Mouse (Mus musculus): ENCODE measurements at regions not wholly inside any gene's neighbourhood (a gene's known extent, or its start where the extent isn't known, plus 50 kb on each side); places are given as distances from the start of the nearest gene placed in this dataset.
A peak's percentile ranks its signal among the peaks of the same experiment; 100 is the strongest.

DNA sequence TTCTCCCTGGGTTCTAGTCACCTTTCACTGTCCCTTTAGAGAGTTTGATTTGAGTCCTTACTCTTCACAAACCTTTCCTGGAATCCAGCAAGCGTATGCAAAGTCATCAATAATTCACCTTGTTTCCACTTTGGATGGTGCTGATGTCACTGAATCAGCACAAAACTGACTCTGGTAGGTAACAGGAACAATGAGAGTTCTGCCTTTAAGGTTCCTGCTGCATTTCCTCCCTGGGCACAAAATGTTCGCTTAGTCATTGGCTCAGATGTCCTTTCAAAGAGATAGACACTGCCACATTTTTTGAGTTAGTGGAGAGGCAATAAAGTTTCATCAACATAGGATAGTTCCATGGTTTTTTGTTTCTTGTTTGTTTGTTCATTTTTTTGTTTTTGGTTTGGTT, 664.4 kb upstream of the Tbl1xr1 start:
- H3K27me3 ChIP-seq, result no peaks in the 10 kb centered on the region
- H3K4me1 ChIP-seq, result no peaks in the 10 kb centered on the region
- H3K4me3 ChIP-seq, result no peak overlapping the region
- no peak overlapping the region for H3K4me2 ChIP-seq (replicated peaks)
- no peak for ATAC-seq (ENCODE audit: low FRiP score)
- H3K27ac ChIP-seq, result no peak overlapping the region
- H3K9me3 ChIP-seq (replicated peaks), result no peaks in the 10 kb centered on the region
- H3K9ac ChIP-seq, result no peak overlapping the region
- WGBS, result 81% methylated on average over 2 of the region's 2 CpGs
- H3K36me3 ChIP-seq, result no peaks in the 10 kb centered on the region

DNA sequence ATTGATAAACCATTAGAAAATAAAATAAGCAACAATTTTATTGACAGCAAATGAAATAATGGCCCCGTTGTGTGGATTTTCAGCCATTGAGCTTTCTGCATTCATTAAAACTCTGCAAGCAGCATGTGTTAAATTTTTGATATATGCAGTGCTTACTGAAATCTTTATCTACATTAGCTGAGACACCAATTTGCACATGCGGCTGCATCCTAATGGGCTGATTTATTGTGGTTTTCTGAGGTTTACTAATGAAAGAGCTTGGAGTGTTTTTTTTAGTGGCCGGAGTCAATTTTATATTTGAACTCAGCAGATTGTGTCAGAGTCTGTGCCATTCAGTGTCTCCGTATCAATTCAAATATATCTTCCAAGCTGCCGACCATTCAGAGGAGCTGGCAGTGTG, 653.3 kb upstream of the Tbl1xr1 start:
- Histone ChIP-seq H3K27ac (no peak overlapping the region), H3K36me3 (no peaks in the 10 kb centered on the region)
- WGBS, result 65% methylated on average over 5 of the region's 5 CpGs

DNA sequence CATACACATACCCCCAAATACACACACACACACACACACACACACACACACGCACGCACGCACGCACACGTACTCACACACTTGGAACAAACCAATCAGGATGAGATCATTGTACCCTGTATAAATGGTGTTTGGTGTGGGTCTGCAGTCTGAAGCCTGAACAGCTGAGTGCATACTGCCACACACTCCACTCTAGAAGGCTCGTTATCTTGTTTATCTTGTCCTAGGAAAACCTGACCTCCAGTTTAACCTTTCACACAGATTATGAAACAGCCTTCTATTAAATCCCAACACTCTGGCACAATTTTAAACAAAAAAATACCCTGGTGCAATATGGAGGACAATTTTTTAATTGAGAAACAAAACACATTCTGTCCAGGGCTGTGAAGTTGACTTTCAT, 649.9 kb upstream of the Tbl1xr1 start:
- no peak overlapping the region for H3K4me3 ChIP-seq
- H3K4me2 ChIP-seq (replicated peaks), result no peak overlapping the region
- 80% methylated on average over 6 of the region's 6 CpGs for WGBS
- no peak overlapping the region for H3K9ac ChIP-seq
- H3K36me3 ChIP-seq, result no peaks in the 10 kb centered on the region
- H3K27me3 ChIP-seq, result no peaks in the 10 kb centered on the region
- no peak overlapping the region for H3K27ac ChIP-seq
- ATAC-seq (ENCODE audit: low FRiP score), result no peak
- H3K4me1 ChIP-seq, result no peaks in the 10 kb centered on the region
- no peaks in the 10 kb centered on the region for H3K9me3 ChIP-seq (replicated peaks)

More for the DNA sequence above, 653.3 kb upstream of the Tbl1xr1 start:
- Histone ChIP-seq H3K4me3 (no peak overlapping the region), H3K9ac (no peak overlapping the region), H3K27me3 (no peaks in the 10 kb centered on the region), H3K4me2 (replicated peaks) (no peak overlapping the region), H3K4me1 (no peaks in the 10 kb centered on the region), H3K9me3 (replicated peaks) (no peaks in the 10 kb centered on the region)
- ATAC-seq (ENCODE audit: low FRiP score), result no peak

DNA sequence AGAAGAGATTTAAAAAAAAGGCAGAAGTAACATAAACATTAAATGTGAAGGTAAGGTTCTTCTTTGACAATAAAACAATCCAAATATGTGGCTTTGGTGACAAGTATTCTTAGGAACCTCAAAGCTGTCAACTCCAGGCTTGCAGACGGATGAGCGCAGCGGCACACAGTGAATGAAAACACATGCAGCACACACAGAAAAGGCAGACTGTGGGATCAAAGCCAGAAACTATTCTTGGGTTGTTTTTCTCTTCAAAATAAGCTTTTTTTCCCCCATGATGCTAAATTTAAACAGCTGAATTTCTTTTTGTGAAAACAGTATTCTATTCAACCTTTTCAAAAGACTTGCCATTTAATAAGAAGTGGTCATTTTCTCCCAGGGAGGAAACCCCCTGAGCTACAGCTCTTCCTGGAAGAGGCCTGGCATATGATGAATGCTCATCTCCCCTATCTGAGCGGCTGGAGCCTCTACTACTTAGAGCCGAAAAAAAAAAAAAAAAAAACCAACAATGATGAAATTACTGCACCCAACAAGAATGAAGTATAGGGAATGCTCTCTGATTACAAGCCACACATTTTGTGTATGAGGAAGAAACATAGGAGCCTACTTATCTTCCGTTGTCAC, 648.9 kb upstream of the Tbl1xr1 start:
- Histone ChIP-seq H3K9ac (no peak overlapping the region), H3K4me1 (no peaks in the 10 kb centered on the region), H3K9me3 (replicated peaks) (no peaks in the 10 kb centered on the region), H3K4me2 (replicated peaks) (no peak overlapping the region), H3K27ac (no peak overlapping the region), H3K27me3 (no peaks in the 10 kb centered on the region), H3K36me3 (no peaks in the 10 kb centered on the region), H3K4me3 (no peak overlapping the region)
- WGBS, result 55% methylated on average over 6 of the region's 6 CpGs
- no peak for ATAC-seq (ENCODE audit: low FRiP score)

DNA sequence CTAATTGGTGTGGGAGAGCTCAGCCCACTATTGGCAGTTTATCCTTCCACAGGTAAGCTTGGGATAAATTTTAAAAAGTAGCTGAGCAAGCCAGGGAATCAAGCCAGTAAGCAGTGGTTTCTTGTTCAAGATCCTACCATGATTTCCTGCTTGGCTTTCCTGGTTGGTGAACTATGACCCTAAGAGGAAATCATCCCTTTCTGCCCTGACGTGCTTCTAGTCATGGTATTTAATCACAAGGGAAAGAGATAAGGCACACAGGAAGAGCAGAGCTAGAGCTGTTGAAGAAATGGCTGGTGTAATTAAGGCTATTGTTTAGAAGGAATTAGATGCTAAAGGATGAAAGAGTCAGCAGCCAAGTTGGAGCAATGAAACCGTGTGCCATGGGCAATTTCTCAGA, 648.3 kb upstream of the Tbl1xr1 start:
- ATAC-seq (ENCODE audit: low FRiP score), result no peak
- Histone ChIP-seq H3K27me3 (no peaks in the 10 kb centered on the region), H3K4me2 (replicated peaks) (no peak overlapping the region), H3K27ac (no peak overlapping the region), H3K36me3 (no peaks in the 10 kb centered on the region), H3K9me3 (replicated peaks) (no peaks in the 10 kb centered on the region), H3K9ac (no peak overlapping the region), H3K4me1 (no peaks in the 10 kb centered on the region), H3K4me3 (no peak overlapping the region)
- 56% methylated on average over 2 of the region's 2 CpGs for WGBS

DNA sequence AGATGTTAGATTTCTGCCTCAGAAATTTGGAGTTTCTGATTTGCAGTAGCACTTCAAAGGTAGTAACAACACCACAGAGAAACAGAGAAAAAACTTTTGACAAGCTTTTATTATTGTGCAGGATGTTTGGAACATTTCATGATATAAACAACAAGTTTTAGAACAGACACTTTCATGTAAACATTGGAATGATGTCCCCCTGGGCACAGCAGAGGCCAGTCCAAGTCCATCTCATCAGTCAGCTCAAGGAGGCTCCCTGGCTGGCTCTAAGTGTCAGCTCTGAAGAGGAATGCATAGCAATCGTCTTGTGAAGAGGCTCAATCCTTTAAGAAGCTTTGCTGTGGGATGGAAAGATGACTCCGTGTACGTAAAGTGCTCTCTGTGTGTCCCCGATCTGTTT, 612.2 kb upstream of the Tbl1xr1 start:
- Histone ChIP-seq H3K4me1 (no peaks in the 10 kb centered on the region), H3K4me3 (no peak overlapping the region), H3K27me3 (no peaks in the 10 kb centered on the region), H3K27ac (no peak overlapping the region), H3K9ac (no peak overlapping the region), H3K9me3 (replicated peaks) (no peaks in the 10 kb centered on the region), H3K4me2 (replicated peaks) (no peak overlapping the region), H3K36me3 (no peaks in the 10 kb centered on the region)
- ATAC-seq (ENCODE audit: low FRiP score), result no peak
- WGBS, result 64% methylated on average over 4 of the region's 4 CpGs

DNA sequence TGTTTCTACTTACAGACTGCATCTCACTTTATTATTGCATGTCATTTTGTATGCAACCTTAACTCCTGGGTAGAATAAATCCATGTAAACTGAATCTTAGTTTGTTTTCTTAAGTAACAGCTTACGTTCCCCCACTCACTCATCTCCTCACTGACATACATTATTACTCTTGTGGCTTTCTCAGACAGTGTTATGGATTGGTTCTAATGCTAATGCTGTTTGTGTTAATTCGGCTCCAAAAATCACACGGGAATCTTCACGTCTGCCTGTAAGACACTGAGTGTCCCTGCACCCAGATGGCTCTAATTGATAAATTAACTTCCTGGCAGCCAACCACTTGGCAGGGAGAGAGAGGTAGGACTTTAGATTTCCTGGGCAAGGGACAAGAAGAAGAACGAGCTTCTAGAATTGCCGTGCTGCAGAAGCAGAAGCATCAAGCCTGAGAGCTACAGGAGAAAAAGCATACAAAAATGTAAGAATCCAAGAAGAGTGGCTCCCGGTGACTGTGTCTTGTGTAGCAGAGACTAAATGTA, 610.3 kb upstream of the Tbl1xr1 start:
- Histone ChIP-seq H3K9me3 (replicated peaks) (no peaks in the 10 kb centered on the region), H3K4me3 (no peak overlapping the region), H3K4me2 (replicated peaks) (no peak overlapping the region), H3K4me1 (no peaks in the 10 kb centered on the region), H3K27me3 (no peaks in the 10 kb centered on the region), H3K27ac (no peak overlapping the region), H3K9ac (no peak overlapping the region), H3K36me3 (no peaks in the 10 kb centered on the region)
- no peak for ATAC-seq (ENCODE audit: low FRiP score)
- 56% methylated on average over 7 of the region's 7 CpGs for WGBS

DNA sequence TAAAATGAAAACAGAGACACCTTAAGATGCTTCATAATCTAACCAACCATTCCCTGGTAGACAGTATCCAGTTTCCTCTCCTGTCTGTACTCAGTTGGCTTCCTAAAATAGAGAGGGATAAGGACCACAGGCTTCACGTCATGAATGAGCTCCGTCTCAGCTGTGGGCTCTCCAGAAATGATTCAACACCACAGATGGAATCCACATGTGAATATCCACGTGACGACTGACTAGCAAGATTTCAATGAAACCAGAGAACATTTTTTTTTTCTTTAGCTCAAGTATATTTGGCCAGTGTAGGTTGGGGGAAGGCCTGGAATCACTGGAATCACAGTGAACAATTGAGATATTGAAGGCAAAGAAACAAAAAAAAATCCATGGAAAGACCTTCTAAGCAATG, 599.1 kb upstream of the Tbl1xr1 start:
- Histone ChIP-seq H3K27ac (no peak overlapping the region), H3K4me3 (no peak overlapping the region), H3K36me3 (no peaks in the 10 kb centered on the region), H3K9me3 (replicated peaks) (no peaks in the 10 kb centered on the region), H3K4me1 (peaks cover 6% of the 10 kb centered on the region), H3K4me2 (replicated peaks) (no peak overlapping the region), H3K9ac (no peak overlapping the region), H3K27me3 (no peaks in the 10 kb centered on the region)
- WGBS, result 70% methylated on average over 4 of the region's 4 CpGs
- no peak for ATAC-seq (ENCODE audit: low FRiP score)

DNA sequence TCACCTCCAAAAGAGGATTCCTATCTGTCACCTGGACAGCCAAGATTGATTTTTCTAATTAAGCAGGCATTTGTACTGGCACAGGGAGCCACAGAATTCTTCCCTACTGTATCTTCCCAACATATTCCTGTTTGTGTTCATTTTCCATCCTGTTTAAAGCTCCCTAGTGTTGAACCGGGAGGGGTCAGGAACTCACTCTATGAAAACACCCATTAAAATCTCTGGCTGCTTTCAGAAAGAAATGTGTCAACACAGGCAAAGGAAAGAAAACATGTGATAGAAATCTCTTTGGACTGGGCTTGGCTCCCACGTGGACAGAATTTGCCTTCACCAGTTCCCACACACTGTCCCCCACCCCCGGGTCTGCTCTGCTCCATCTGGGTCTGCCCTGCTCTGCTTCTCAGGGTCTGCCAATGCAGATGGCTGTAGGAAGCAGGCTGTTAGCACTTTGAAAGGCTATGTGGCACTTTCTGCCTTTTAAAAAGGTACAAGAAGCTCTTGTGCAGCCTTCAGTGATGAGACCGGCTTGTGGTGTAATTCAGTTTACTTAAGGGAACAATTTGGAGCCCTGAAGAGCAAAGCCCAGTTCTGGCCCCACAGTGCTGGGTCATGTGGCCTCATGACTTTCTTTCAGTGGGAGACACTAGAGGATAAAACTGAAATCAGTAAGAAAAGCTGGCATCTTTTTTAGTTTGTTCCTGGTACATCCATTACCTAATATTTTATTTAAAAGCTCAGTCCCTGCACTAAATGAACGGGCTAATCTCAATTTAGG, 597.2 kb upstream of the Tbl1xr1 start:
- 39% methylated on average over 5 of the region's 5 CpGs for WGBS
- no peak overlapping the region for H3K4me2 ChIP-seq (replicated peaks)
- 0 out of 2 replicates have a peak overlapping the region, but pooled peaks have one; percentile 18 for H3K27ac ChIP-seq

DNA sequence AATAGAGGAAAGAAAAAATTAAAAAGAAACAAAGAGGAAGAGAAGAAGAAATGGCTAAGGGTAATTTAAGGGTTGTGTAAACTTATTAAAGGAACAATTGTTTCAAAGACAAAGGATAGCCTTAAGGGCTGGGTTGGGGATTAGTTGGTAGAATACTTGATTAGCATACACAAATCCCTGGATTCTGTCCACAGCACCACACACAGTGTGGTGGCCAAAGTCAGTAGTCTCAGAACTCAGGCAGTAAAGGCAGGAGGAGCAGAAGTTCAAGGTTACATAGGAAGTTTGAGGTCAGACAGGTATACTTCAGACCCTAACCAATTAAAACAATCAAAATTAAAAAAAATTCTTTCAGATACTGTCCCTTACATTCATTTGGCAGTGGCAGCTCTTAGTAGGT, 596.6 kb upstream of the Tbl1xr1 start:
- Histone ChIP-seq H3K9me3 (replicated peaks) (no peaks in the 10 kb centered on the region), H3K4me3 (no peak overlapping the region), H3K27ac (no peak overlapping the region), H3K9ac (no peak overlapping the region), H3K4me2 (replicated peaks) (no peak overlapping the region), H3K4me1 (peaks cover 6% of the 10 kb centered on the region), H3K27me3 (no peaks in the 10 kb centered on the region), H3K36me3 (no peaks in the 10 kb centered on the region)
- ATAC-seq (ENCODE audit: low FRiP score), result no peak

More for the DNA sequence above, 597.2 kb upstream of the Tbl1xr1 start:
- H3K9me3 ChIP-seq (replicated peaks), result no peaks in the 10 kb centered on the region
- H3K4me1 ChIP-seq, result peaks cover 6% of the 10 kb centered on the region
- 0 out of 2 replicates have a peak, but pooled peaks have one; percentile 50 for ATAC-seq (ENCODE audit: low FRiP score)
- H3K27me3 ChIP-seq, result no peaks in the 10 kb centered on the region
- H3K4me3 ChIP-seq, result no peak overlapping the region
- no peaks in the 10 kb centered on the region for H3K36me3 ChIP-seq
- H3K9ac ChIP-seq, result no peak overlapping the region

DNA sequence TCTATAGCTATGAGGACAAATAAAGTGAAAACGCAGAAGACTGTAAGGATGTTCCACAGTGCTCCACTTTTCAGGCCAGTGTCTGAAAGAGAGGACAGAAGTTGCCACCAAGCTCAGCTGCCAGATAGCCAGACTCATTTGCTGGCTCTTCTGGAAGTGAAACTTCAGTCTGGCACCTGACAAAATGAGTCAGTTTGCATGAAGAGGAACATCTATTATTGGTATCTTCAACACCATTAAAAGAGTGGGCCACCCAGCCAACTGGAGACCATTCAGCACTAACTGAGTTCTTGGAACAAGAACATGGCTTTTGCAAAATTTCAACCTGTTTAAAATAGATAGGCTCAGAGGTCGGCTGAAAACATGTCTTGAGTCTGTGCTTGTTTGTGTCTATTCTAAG, 592.4 kb upstream of the Tbl1xr1 start:
- WGBS, result 85% methylated on average over 2 of the region's 2 CpGs
- Histone ChIP-seq H3K27me3 (no peaks in the 10 kb centered on the region), H3K4me1 (peaks cover 4% of the 10 kb centered on the region), H3K27ac (no peak overlapping the region), H3K4me2 (replicated peaks) (no peak overlapping the region), H3K4me3 (no peak overlapping the region), H3K36me3 (no peaks in the 10 kb centered on the region), H3K9me3 (replicated peaks) (no peaks in the 10 kb centered on the region), H3K9ac (no peak overlapping the region)
- ATAC-seq (ENCODE audit: low FRiP score), result no peak

DNA sequence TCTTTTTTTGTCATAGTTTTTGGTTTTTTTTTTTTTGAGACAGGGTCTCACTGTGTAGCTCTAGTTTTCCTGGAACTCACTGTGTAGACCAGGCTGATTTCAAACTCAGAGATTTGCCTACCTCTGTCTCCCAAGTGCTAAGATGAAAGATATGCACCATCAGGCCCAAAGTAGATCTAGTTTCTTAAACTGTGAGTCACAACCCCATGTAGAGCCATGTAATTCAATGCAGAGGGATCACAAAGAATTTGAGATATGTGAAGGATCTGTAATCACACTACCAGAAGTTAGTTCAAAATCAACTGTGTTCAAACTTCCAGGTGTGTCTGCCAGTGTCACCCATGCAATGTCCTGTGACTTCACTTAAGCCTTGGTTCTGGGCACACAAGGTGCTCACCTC, 591.0 kb upstream of the Tbl1xr1 start:
- Histone ChIP-seq H3K4me1 (no peaks in the 10 kb centered on the region), H3K27me3 (no peaks in the 10 kb centered on the region), H3K9ac (no peak overlapping the region), H3K9me3 (replicated peaks) (no peaks in the 10 kb centered on the region), H3K4me2 (replicated peaks) (no peak overlapping the region), H3K36me3 (no peaks in the 10 kb centered on the region), H3K4me3 (no peak overlapping the region), H3K27ac (no peak overlapping the region)
- ATAC-seq (ENCODE audit: low FRiP score), result no peak

DNA sequence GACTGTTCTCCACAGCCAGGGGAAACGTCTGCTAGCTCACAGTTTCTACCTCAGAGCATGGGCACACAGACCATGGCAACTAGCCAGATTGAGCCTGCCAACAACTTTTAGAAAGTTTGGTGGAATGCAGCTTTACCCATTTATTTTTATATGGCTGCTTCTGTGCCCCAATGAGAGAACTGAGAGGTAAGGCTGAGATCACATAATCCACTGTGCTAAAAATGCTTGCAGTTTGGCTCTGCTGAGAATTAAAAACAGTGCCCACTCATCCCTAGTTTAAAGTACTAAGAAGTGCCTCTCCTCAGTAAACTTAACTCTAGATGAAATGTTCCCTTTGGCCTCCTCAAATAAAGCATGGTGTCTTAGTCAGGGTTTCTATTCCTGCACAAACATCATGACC, 586.9 kb upstream of the Tbl1xr1 start:
- no peak for ATAC-seq (ENCODE audit: low FRiP score)
- Histone ChIP-seq H3K9ac (no peak overlapping the region), H3K4me3 (no peak overlapping the region), H3K4me1 (0 out of 2 replicates have a peak, but pooled peaks cover 5% of the 10 kb centered on the region), H3K27ac (no peak overlapping the region), H3K9me3 (replicated peaks) (no peaks in the 10 kb centered on the region), H3K27me3 (no peaks in the 10 kb centered on the region), H3K4me2 (replicated peaks) (no peak overlapping the region), H3K36me3 (no peaks in the 10 kb centered on the region)
- WGBS, result 93% methylated on average over 1 of the region's 1 CpGs

Measured in hindbrain, embryonic 12.5 days (tissue).